Comparison of ENCODE assay signal across 9 mouse cellular contexts in the genomic region with DNA sequence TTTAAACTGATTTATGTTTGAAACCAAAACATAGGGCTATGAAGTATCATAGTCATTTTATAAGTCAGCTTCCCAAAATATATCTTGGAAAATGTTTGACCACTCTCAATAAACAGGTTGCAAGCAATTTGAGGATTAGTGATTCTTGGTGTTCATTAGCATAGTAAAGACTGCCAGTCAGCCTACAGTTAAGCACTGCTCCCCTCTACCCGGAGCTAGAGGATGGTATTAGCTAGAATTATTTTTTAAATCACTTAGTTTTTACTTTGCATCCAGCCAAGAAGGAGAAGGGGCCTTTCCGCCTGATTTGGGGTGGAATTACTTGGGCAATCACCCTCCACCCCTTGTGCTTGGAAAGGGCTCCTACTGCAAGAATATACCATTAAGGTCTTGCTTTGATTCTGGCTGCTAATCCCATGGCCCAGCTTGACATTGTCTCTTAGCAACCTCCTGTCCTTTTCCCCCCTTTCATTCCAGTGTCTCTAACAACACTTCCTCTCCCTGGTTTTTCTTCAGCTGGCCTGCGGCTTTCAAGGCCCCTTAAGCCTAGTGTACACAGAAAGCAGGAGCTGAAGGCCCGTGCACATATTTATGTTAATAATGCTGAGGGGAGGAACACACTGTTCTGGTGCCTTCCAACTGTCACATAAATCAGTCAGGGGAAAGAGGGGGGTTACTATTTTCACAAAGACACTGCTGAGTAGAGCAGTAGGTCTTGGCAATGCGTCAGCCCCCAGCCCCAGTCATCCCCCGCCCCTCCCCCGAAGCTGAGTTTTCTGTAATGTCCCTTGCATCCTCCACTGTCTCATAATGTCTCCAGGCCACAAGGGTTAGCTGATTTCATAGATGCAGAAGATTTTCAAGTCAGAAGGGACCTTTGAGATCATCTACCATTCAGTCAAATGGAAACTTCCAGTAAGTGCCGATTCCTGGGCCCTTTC.
DNase-seq lines count a peak whose midpoint lies in the region; ATAC-seq lines count a peak whose summit lies in the region.
"Had no signal": no experiment of that assay in that cellular context is flagged by ENCODE, and none has a peak within 500 bp of the region (broad histone marks: within the 10 kb centered on the region; RNA-seq: fewer than 3 reads in every experiment).

No protein-coding gene starts in this region.

- H3K27me3 ChIP-seq in limb, embryonic 12.5 days: no peaks in the 10 kb centered on the region
- no peaks in the 10 kb centered on the region for H3K27me3 ChIP-seq in limb, embryonic 10.5 days (ENCODE audit: low read depth, poor library complexity, severe bottlenecking)
- H3K27me3 ChIP-seq in hindbrain, embryonic 11.5 days (ENCODE audit: control insufficient read depth, insufficient read depth, low read length): no peaks in the 10 kb centered on the region
- no peaks in the 10 kb centered on the region for H3K27me3 ChIP-seq in lung, embryonic 15.5 days

- H3K9ac ChIP-seq in limb, embryonic 12.5 days (replicated peaks): no peak overlapping the region
- H3K9ac ChIP-seq in hindbrain, embryonic 11.5 days (ENCODE audit: low read depth, low read length): no peak overlapping the region
- no peak overlapping the region for H3K9ac ChIP-seq in lung, embryonic 15.5 days

- H3K36me3 ChIP-seq in limb, embryonic 12.5 days: no peaks in the 10 kb centered on the region
- no peaks in the 10 kb centered on the region for H3K36me3 ChIP-seq in limb, embryonic 10.5 days
- H3K36me3 ChIP-seq in hindbrain, embryonic 11.5 days (ENCODE audit: control insufficient read depth, insufficient read depth, low read length): no peaks in the 10 kb centered on the region
- no peaks in the 10 kb centered on the region for H3K36me3 ChIP-seq in lung, embryonic 15.5 days

- no peak overlapping the region for H3K4me3 ChIP-seq in limb, embryonic 12.5 days (replicated peaks)
- no peak overlapping the region for H3K4me3 ChIP-seq in limb, embryonic 10.5 days
- H3K4me3 ChIP-seq in hindbrain, embryonic 11.5 days (ENCODE audit: low read depth, low read length): no peak overlapping the region
- H3K4me3 ChIP-seq in lung, embryonic 15.5 days: no peak overlapping the region
- H3K4me3 ChIP-seq: erythroblast, embryonic 14.5 days had no signal

- ATAC-seq in limb, embryonic 12.5 days (ENCODE audit: insufficient number of reproducible peaks, insufficient read depth, low FRiP score, low TSS enrichment, low read depth): 0 out of 2 replicates have a peak, but pooled peaks have one; percentile 47
- peak; percentile 79 for ATAC-seq in hindbrain, embryonic 11.5 days (ENCODE audit: low FRiP score)
- ATAC-seq in lung, embryonic 15.5 days (ENCODE audit: borderline replicate concordance, extremely low read depth, low FRiP score, low TSS enrichment): peak; percentile 96

- peaks cover 7% of the 10 kb centered on the region for H3K4me1 ChIP-seq in limb, embryonic 12.5 days (replicated peaks)
- H3K4me1 ChIP-seq in limb, embryonic 10.5 days: peaks cover 9% of the 10 kb centered on the region
- H3K4me1 ChIP-seq in hindbrain, embryonic 11.5 days (replicated peaks; ENCODE audit: control insufficient read depth, insufficient read depth, low read length): no peaks in the 10 kb centered on the region
- H3K4me1 ChIP-seq in lung, embryonic 15.5 days: peaks cover 22% of the 10 kb centered on the region

- no peak overlapping the region for H3K4me2 ChIP-seq in limb, embryonic 12.5 days
- H3K4me2 ChIP-seq in hindbrain, embryonic 11.5 days (replicated peaks; ENCODE audit: low read depth, low read length): no peak overlapping the region
- H3K4me2 ChIP-seq in lung, embryonic 15.5 days: peak overlapping the region; percentile 2; the same call in 1 of the 2 replicates

- H3K9me3 ChIP-seq in limb, embryonic 12.5 days: no peaks in the 10 kb centered on the region
- H3K9me3 ChIP-seq in limb, embryonic 10.5 days (replicated peaks): no peaks in the 10 kb centered on the region
- H3K9me3 ChIP-seq in hindbrain, embryonic 11.5 days (ENCODE audit: control insufficient read depth, low read length): no peaks in the 10 kb centered on the region
- H3K9me3 ChIP-seq in lung, embryonic 15.5 days: no peaks in the 10 kb centered on the region

- H3K27ac ChIP-seq in limb, embryonic 12.5 days: peak overlapping the region; percentile 7; the same call in 1 of the 2 replicates
- no peak overlapping the region; the same call in 1 of the 2 replicates for H3K27ac ChIP-seq in limb, embryonic 10.5 days
- 0 out of 2 replicates have a peak overlapping the region, but pooled peaks have one; percentile 33 for H3K27ac ChIP-seq in hindbrain, embryonic 11.5 days (ENCODE audit: low read depth, low read length)
- H3K27ac ChIP-seq in lung, embryonic 15.5 days: peak overlapping the region; percentile 85

- DNase-seq in limb, embryonic 10.5 days (ENCODE audit: low spot score): no peak
- DNase-seq in hindbrain, embryonic 11.5 days (ENCODE audit: low spot score): peak; percentile 45
- peak; percentile 64 for DNase-seq in retina, postnatal 1 day
- DNase-seq in frontal cortex, postnatal 10 days (ENCODE audit: low spot score in 2 of 2): no peak
- DNase-seq in Muller cell, postnatal 12 days (ENCODE audit: inconsistent ontology term): no peak
- DNase-seq in cerebellum, adult 8-10 months: no peak

- 49% methylated on average over 8 of the region's 8 CpGs for WGBS in limb, embryonic 12.5 days
- 53% methylated on average over 8 of the region's 8 CpGs for WGBS in limb, embryonic 10.5 days
- 36% methylated on average over 8 of the region's 8 CpGs for WGBS in hindbrain, embryonic 11.5 days
- WGBS in lung, embryonic 15.5 days: 12% methylated on average over 8 of the region's 8 CpGs

Comparison
In these comparisons a context has a peak if more than half of its experiments do, and no peak if none do; other contexts are left out.
1. DNase-seq: peak in hindbrain, embryonic 11.5 days (single experiment) and retina, postnatal 1 day (single experiment); none in limb, embryonic 10.5 days (single experiment), frontal cortex, postnatal 10 days (0 of 2), Muller cell, postnatal 12 days (single experiment) and cerebellum, adult 8-10 months (single experiment).
2. Peak in every context shown above with its lines, with median percentiles within 50 percentile points of each other: ATAC-seq.